Mouse (Mus musculus) liver, adult 2 months (tissue): ENCODE measurements around the gene Ptpn13.

Experiments
- CTCF ChIP-seq: fragments of 200-500 bp; IDR thresholded peaks from 2 replicates; pipeline ENCODE4 v1.5.1; 2011; ENCODE audit warnings: low read depth, low read length, control low read depth
- POLR2A ChIP-seq: fragments of 200-500 bp; IDR thresholded peaks from 2 replicates; pipeline ENCODE4 v1.6.1; 2011; ENCODE audit warnings: low read length, control low read depth; ENCODE audit not compliant: insufficient read depth; ENCODE audit errors: extremely low read depth

- TF ChIP-seq POLR2A (no peak), CTCF (no peak)
These were observed 204.2 kb downstream of the Ptpn13 start, which contains the start of gene Slc10a6 for GRCm38 (mm10) chr5:103629111-103629764.
